Comparison of ENCODE assay signal across 12 mouse cellular contexts in genomic region chr12:102303867-102304266, GRCm38 (mm10). TPM values are rescaled to one million over a fixed set of nuclear protein-coding genes. Genes with fewer than 3 reads are reported as not detected.
DNase-seq lines count a peak whose midpoint lies in the region; ATAC-seq lines count a peak whose summit lies in the region.
"Had no signal": no experiment of that assay in that cellular context is flagged by ENCODE, and none has a peak within 500 bp of the region (broad histone marks: within the 10 kb centered on the region; RNA-seq: fewer than 3 reads in every experiment).

No protein-coding gene starts in this region.

- H3K9ac ChIP-seq in heart, embryonic 11.5 days (ENCODE audit: low read depth, low read length) = no peak overlapping the region
- H3K9ac ChIP-seq: liver, embryonic 14.5 days; midbrain, embryonic 12.5 days had no signal

- no peaks in the 10 kb centered on the region for H3K9me3 ChIP-seq in heart, embryonic 11.5 days (replicated peaks; ENCODE audit: control insufficient read depth, low read length)
- H3K9me3 ChIP-seq: midbrain, embryonic 12.5 days had no signal

- no peaks in the 10 kb centered on the region for H3K36me3 ChIP-seq in heart, embryonic 11.5 days (ENCODE audit: control insufficient read depth, insufficient read depth, low read length)
- H3K36me3 ChIP-seq: midbrain, embryonic 12.5 days had no signal

- DNase-seq in heart, adult 11 months = no peak
- DNase-seq in left cerebral cortex, adult 18-20 months (ENCODE audit: low spot score in 2 of 2) = peak; percentile 26 to 40
- no peak for DNase-seq in left cerebral cortex, adult 11 months (ENCODE audit: low spot score)
- peak; percentile 43 for DNase-seq in right cerebral cortex, adult 18-20 months
- no peak for DNase-seq in right cerebral cortex, postnatal 25 days
- DNase-seq: adrenal gland, postnatal 14 days; cerebellum, postnatal 25 days had no signal

- H3K4me2 ChIP-seq in heart, embryonic 11.5 days = no peak overlapping the region; the same call in 1 of the 2 replicates
- H3K4me2 ChIP-seq: midbrain, embryonic 12.5 days had no signal

- peaks cover 58% of the 10 kb centered on the region for H3K4me1 ChIP-seq in heart, embryonic 11.5 days (ENCODE audit: control insufficient read depth, insufficient read depth, low read length)
- H3K4me1 ChIP-seq: midbrain, embryonic 12.5 days had no signal

- 0 out of 2 replicates have a peak overlapping the region, but pooled peaks have one; percentile 22 for H3K27ac ChIP-seq in heart, embryonic 11.5 days (ENCODE audit: low read depth, low read length)
- H3K27ac ChIP-seq: liver, embryonic 14.5 days; midbrain, embryonic 12.5 days had no signal

- WGBS in heart, embryonic 11.5 days (ENCODE audit: insufficient replicate concordance) = 29% methylated on average over 7 of the region's 7 CpGs

- no peaks in the 10 kb centered on the region for H3K27me3 ChIP-seq in heart, embryonic 11.5 days (ENCODE audit: control insufficient read depth, insufficient read depth, low read length)
- H3K27me3 ChIP-seq: midbrain, embryonic 12.5 days had no signal

- no peak overlapping the region for H3K4me3 ChIP-seq in heart, embryonic 11.5 days (ENCODE audit: low read depth, low read length)
- H3K4me3 ChIP-seq: midbrain, embryonic 12.5 days; myocyte had no signal

- ATAC-seq in heart, embryonic 11.5 days (replicated peaks; ENCODE audit: insufficient number of reproducible peaks, low FRiP score, low TSS enrichment) = no peak
- no peak for ATAC-seq in megakaryocyte progenitor cell, adult 5-6 weeks (replicated peaks; ENCODE audit: poor library complexity)

RNA-seq across cellular contexts. Expression of gene Rin3, which starts 21.0 kb away (rescaled TPM):
- 8.8 and 10.2 TPM in 2 replicates for polyA plus RNA-seq in heart, embryonic 11.5 days (2014; fragmentation: Nextera tagmentation; extraction: Ambion mirVana)
- 1 to 10 TPM; 3.5 to 4.2 TPM for total RNA-seq in left cerebral cortex, adult 18-20 months (2021)
- total RNA-seq in megakaryocyte progenitor cell, adult 5-6 weeks (2015) = 119 and 135 TPM in 2 replicates
- total RNA-seq in megakaryocyte progenitor cell, adult 5-6 weeks (2017) = 68.0 and 70.5 TPM in 2 replicates

Comparison
In these comparisons a context has a peak if more than half of its experiments do, and no peak if none do; other contexts are left out.
1. DNase-seq: peak in left cerebral cortex, adult 18-20 months (2 of 2) and right cerebral cortex, adult 18-20 months (single experiment); none in heart, adult 11 months (single experiment), left cerebral cortex, adult 11 months (single experiment) and right cerebral cortex, postnatal 25 days (single experiment).
2. RNA of gene Rin3, which starts 21.0 kb away (total RNA-seq): 68.0 to 135 TPM in megakaryocyte progenitor cell, adult 5-6 weeks; 3.5 to 4.2 TPM in left cerebral cortex, adult 18-20 months; every median in the first group is over 10 times any median in the second.